Mouse (Mus musculus) lung, embryonic 14.5 days (tissue): Measurements from ENCODE around the gene Id3. TPM values are rescaled to one million over a fixed set of nuclear protein-coding genes. Genes with fewer than 3 reads are reported as not detected.

Source experiments
- ATAC-seq: fragments of 200-750 bp; cut with Nextera tagmentation; 2 replicates; pipeline ENCODE4 v1.8.0; 2017; ENCODE audit warnings: mild to moderate bottlenecking, moderate TSS enrichment, moderate library complexity; ENCODE audit not compliant: insufficient read depth
- DNase-seq: peaks from one replicate; pipeline ENCODE4 v3.0.0-alpha.2; 2015
- H3K27ac ChIP-seq: fragments of 300-500 bp; sonication (generic); 2 replicates; pipeline ENCODE4 v1.5.1; 2014; ENCODE audit warnings: low read depth, mild to moderate bottlenecking, moderate library complexity
- H3K27me3 ChIP-seq: fragments of 300-500 bp; sonication (generic); 2 replicates; pipeline ENCODE4 v1.6.1; 2014; ENCODE audit warnings: low read length, control low read depth; ENCODE audit not compliant: insufficient read depth
- H3K36me3 ChIP-seq: fragments of 300-500 bp; sonication (generic); 2 replicates; pipeline ENCODE4 v1.6.1; 2014; ENCODE audit warnings: control low read depth; ENCODE audit not compliant: insufficient read depth
- H3K4me1 ChIP-seq: fragments of 300-500 bp; sonication (generic); 2 replicates; pipeline ENCODE4 v1.6.1; 2014; ENCODE audit warnings: antibody characterized with exemption, control low read depth; ENCODE audit not compliant: insufficient read depth
- H3K4me2 ChIP-seq: fragments of 300-500 bp; sonication (generic); 2 replicates; pipeline ENCODE4 v1.6.1; 2014; ENCODE audit warnings: mild to moderate bottlenecking
- H3K4me3 ChIP-seq: fragments of 300-500 bp; sonication (generic); 2 replicates; pipeline ENCODE4 v1.5.1; 2014; ENCODE audit warnings: low read depth, low read length
- H3K9ac ChIP-seq: fragments of 300-500 bp; sonication (generic); 2 replicates; pipeline ENCODE4 v1.6.1; 2014
- H3K9me3 ChIP-seq: fragments of 300-500 bp; sonication (generic); 2 replicates; pipeline ENCODE4 v1.6.1; 2016; ENCODE audit warnings: low read depth, low read length, control low read depth
- CTCF ChIP-seq: IDR thresholded peaks from 2 replicates; pipeline ENCODE4 v1.5.1; 2016; ENCODE audit warnings: antibody characterized with exemption, low read depth
- WGBS: fragments of 180-500 bp; shearing (Covaris S2); extraction: QIAGEN DNeasy Blood & Tissue Kit; methylation state at CpG from one replicate; pipeline ENCODE4 v1.1.7; 2014; 5-methylcytosine and 5-hydroxymethylcytosine counted together
- polyA plus RNA-seq: library from polyadenylated mRNA; unstranded; fragments of >200 nt; fragmentation: Nextera tagmentation; extraction: Ambion mirVana; gene quantifications from 2 replicates; pipeline ENCODE4 v1.2.1, GENCODE M21; 2014

Gene Id3
- polyA plus RNA-seq, 1 experiment from 2014 or later = 469 TPM

DNA sequence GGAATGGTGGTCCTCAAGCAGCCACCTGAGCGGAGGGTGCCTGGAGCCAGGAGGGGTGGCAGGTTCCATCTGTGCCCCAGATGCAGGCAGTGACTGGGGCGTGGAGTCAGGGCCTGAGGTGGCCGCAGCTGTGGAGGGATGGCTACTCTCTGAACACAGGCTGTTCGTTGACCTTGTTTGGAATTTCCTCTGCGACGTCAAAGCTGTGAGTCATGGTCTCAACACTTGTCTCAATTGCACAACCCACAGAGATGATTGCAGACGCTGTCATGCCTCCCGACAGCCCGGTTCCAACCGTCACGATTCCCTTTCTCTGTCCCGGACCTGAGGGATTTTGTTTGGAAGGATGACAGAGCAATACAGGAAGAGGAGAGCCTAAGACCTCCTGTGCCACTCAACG, 26.3 kb upstream of the Id3 start:
- ATAC-seq = peak; percentile 64; the same call in 1 of the 2 replicates
- no peaks in the 10 kb centered on the region for H3K36me3 ChIP-seq
- no peaks in the 10 kb centered on the region for H3K27me3 ChIP-seq
- 27% methylated on average over 13 of the region's 13 CpGs for WGBS
- peak overlapping the region; percentile 27; the same call in 1 of the 2 replicates for H3K4me2 ChIP-seq
- H3K9ac ChIP-seq = no peak overlapping the region
- peak; percentile 77 for DNase-seq
- H3K27ac ChIP-seq = no peak overlapping the region
- no peaks in the 10 kb centered on the region for H3K9me3 ChIP-seq
- no peaks in the 10 kb centered on the region for H3K4me1 ChIP-seq
- TF ChIP-seq CTCF = no peak
- no peak overlapping the region for H3K4me3 ChIP-seq

DNA sequence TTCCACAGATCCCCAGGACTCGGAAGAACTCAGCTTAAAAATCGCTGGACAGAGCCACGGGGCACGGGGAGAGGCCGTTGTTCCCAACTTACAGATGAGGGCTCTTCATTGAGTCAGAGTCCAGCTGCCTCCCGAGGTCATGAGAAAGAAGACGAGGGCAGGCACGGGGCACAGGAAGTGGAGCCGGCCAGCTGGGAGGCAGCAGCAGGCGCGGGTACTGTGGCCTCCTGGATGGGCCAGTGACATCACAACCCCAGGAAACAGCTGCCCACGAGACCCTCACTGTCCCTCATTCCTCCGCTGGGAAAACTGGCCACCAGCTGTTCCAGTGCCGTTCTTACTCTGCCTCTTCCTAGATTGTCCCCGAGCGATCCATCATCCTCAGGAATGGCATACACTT, 23.3 kb upstream of the Id3 start:
- TF ChIP-seq CTCF = no peak
- Histone ChIP-seq H3K36me3 (no peaks in the 10 kb centered on the region), H3K9ac (no peak overlapping the region), H3K27ac (no peak overlapping the region), H3K4me2 (no peak overlapping the region), H3K4me1 (no peaks in the 10 kb centered on the region), H3K27me3 (no peaks in the 10 kb centered on the region), H3K4me3 (no peak overlapping the region), H3K9me3 (no peaks in the 10 kb centered on the region)
- peak; percentile 69 for DNase-seq
- ATAC-seq = peak; percentile 42; the same call in 1 of the 2 replicates
- WGBS = 14% methylated on average over 16 of the region's 16 CpGs

DNA sequence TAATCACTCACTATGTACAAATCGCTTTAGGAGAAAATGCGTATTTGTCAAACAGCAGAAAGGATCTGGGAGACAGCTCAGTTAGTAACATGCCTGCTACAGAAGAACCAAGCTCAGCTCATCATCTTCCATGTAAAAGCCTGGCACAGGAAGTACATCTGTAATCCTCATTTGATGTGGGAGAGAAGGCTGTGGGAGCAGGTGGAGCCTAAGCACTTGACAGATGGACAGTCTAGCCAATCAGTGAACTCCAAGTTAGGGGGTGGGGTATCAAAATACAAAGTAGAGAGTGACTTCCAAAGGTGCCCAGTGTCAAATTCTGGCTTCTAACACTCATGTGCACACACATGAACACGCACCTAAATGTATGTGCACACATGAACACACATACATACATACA, 22.1 kb upstream of the Id3 start:
- DNase-seq = no peak
- H3K4me1 ChIP-seq = no peaks in the 10 kb centered on the region
- H3K27me3 ChIP-seq = no peaks in the 10 kb centered on the region
- WGBS = 91% methylated on average over 3 of the region's 3 CpGs
- ATAC-seq = no peak
- H3K4me3 ChIP-seq = no peak overlapping the region
- TF ChIP-seq CTCF = no peak
- H3K9me3 ChIP-seq = no peaks in the 10 kb centered on the region
- H3K4me2 ChIP-seq = no peak overlapping the region
- no peak overlapping the region for H3K27ac ChIP-seq
- no peaks in the 10 kb centered on the region for H3K36me3 ChIP-seq
- no peak overlapping the region for H3K9ac ChIP-seq

DNA sequence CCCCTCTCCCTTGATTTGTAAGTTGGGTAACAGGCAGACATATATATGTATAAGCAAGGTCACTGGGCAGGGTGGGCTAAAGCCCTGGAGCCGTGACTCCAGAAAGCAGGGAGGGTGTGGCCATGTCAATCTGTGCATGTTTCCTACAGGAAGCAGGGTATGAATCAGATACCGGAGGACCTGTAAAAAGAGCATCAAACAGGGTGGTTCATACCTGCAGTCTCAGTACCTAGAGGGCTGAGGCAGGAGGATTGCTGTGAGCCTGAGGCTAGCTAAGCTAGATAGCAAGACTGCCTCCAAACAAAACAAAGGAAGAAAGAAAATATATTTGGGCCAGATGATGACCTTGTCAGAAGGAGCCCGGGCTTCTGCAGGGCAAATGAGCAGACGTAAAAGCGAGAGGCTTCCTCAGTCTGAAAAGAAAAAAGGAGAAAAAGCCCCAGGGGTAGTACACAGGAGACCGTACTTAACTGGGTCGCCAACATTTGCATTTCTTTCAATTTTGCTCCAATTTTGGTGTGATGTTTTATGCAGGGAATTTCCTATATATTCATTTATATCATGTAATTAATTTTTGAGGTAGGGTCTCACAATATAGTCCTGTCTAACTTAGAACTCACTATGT, 21.3 kb upstream of the Id3 start:
- H3K4me3 ChIP-seq = no peak overlapping the region
- no peak for TF ChIP-seq CTCF
- no peak overlapping the region for H3K27ac ChIP-seq
- H3K27me3 ChIP-seq = no peaks in the 10 kb centered on the region
- H3K9ac ChIP-seq = no peak overlapping the region
- 76% methylated on average over 7 of the region's 7 CpGs for WGBS
- H3K9me3 ChIP-seq = no peaks in the 10 kb centered on the region
- DNase-seq = no peak
- H3K4me1 ChIP-seq = no peaks in the 10 kb centered on the region
- H3K4me2 ChIP-seq = no peak overlapping the region
- no peak for ATAC-seq
- no peaks in the 10 kb centered on the region for H3K36me3 ChIP-seq

DNA sequence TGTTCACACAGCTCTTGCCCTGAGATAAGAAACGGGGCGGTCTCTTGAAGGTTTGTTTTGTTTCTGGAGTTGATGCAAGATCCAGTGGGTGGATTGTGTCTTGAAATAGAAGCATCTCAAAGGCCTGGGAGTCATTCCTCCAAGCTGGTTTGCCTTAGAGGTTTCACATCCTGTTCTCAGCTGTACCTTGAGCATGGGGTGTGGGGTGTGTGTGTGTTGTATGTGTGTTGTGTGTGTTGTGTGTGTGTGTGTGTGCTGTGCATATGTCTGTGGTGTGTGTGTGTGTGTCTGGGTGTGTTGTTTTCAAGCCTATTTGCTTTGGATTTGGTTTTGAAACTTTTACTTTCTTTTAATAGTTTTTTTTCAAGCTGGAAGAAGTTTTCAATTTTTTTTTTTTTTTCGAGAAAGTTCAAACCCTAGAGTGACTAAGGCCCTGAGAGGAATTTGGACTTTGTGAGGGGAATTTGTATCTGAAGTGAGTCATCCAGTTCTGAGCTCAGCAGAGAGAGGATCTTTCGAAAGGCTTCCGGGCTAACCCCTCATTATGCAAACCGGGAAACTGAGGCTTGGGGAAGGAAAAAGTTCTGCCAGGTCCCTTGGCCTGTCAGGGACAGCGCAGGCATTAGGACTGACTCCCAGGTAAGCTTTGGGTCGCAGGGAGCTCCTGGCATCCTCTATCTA, 20.0 kb upstream of the Id3 start:
- DNase-seq (peak; percentile 27), ATAC-seq (no peak)
- no peak overlapping the region for H3K9ac ChIP-seq
- peak overlapping the region; percentile 37; the same call in 1 of the 2 replicates for H3K27ac ChIP-seq
- no peak overlapping the region for H3K4me3 ChIP-seq
- H3K27me3 ChIP-seq = no peaks in the 10 kb centered on the region
- no peak for TF ChIP-seq CTCF
- no peak overlapping the region for H3K4me2 ChIP-seq
- H3K4me1 ChIP-seq = no peaks in the 10 kb centered on the region
- no peaks in the 10 kb centered on the region for H3K36me3 ChIP-seq
- H3K9me3 ChIP-seq = no peaks in the 10 kb centered on the region
- 42% methylated on average over 8 of the region's 8 CpGs for WGBS

DNA sequence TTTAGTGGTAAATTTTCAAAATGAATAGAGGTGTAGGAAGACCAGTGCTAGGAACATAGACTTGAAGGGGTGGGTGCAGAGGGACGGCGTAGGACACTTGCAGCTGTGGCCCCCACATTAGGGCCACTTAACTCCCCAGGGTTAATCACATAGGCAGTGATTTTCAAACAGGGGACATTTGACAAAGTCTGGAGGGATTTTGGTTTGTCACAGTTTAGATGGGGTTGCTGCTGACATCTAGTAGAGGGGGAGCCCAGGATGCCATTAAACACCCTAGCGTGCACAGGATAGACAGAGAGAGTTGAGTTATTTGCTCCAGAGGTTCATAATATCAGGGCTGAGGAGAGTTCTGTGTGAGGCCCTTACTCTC, 19.5 kb upstream of the Id3 start:
- peak overlapping the region; percentile 37; the same call in 1 of the 2 replicates for H3K27ac ChIP-seq
- H3K9me3 ChIP-seq = no peaks in the 10 kb centered on the region
- no peaks in the 10 kb centered on the region for H3K4me1 ChIP-seq
- no peaks in the 10 kb centered on the region for H3K27me3 ChIP-seq
- no peak overlapping the region for H3K9ac ChIP-seq
- no peak for ATAC-seq
- 89% methylated on average over 3 of the region's 3 CpGs for WGBS
- TF ChIP-seq CTCF = no peak
- no peak overlapping the region for H3K4me3 ChIP-seq
- DNase-seq = no peak
- no peaks in the 10 kb centered on the region for H3K36me3 ChIP-seq
- H3K4me2 ChIP-seq = no peak overlapping the region

DNA sequence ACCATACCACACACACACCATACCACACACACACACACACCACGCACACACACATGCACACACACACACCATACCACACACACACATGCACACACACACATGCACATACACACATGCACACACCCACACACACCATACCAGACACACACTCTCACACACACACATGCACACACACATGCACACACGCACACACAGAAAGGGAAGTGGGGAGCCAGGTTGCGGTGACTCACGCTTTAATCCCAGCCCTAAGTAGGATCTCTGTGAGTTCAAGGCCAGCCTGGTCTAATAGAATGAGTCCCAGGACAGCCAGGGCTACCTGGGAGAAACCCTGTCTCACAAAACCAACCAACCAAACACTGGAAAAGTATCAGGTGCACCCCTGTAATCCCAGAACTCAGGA, 18.7 kb upstream of the Id3 start:
- Histone ChIP-seq H3K36me3 (no peaks in the 10 kb centered on the region), H3K27me3 (no peaks in the 10 kb centered on the region), H3K9ac (no peak overlapping the region), H3K4me3 (no peak overlapping the region), H3K27ac (no peak overlapping the region), H3K4me2 (no peak overlapping the region), H3K9me3 (no peaks in the 10 kb centered on the region), H3K4me1 (no peaks in the 10 kb centered on the region)
- no peak for DNase-seq
- WGBS = 97% methylated on average over 4 of the region's 4 CpGs
- ATAC-seq = no peak
- no peak for TF ChIP-seq CTCF
